Mouse (Mus musculus) mouse trophoblast stem cell (cell line): Measurements from ENCODE around the gene Drg2.

ENCODE experiments used
- in situ Hi-C, 2 experiments: fragments of 300-500 bp; cut with MseI, MboI; formaldehyde crosslinking; loops; 2 replicates in 1 of 2; 3 replicates in 1 of 2; pipeline ENCODE4 v1.15.1; 2025

Drg2 gene

GRCm38 (mm10) chr11:60469039-60469438 lies 14.6 kb downstream of the Drg2 start, which contains the start of gene Myo15:
Myo15 (plus strand) TSS chr11:60469339.
- in situ Hi-C loops, result no loop called here

GRCm38 (mm10) chr11:60470743-60471142 lies 16.4 kb downstream of the Drg2 start:
- in situ Hi-C loops, result no loop called here

DNA sequence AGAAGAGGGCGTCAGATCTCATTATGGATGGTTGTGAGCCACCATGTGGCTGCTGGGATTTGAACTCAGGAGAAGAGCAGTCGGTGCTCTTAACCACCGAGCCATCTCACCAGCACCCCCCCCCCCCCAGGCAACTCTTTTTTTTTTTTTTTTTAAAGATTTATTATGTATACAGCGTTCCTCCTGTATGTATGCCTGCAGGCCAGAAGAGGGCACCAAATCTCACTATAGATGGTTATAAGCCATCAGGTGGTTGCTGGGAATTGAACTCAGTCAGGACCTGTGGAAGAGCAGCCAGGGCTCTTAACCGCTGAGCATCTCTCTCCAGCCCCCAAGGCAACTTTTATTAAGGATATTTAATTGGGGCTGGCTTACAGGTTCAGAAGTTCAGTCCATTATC lies 20.1 kb downstream of the Drg2 start:
- in situ Hi-C loops, result no loop called here

GRCm38 (mm10) chr11:60475668-60476362 lies 21.4 kb downstream of the Drg2 start:
- in situ Hi-C loops, result no loop called here

- in situ Hi-C loops, result no loop called here
These were observed 23.7 kb downstream of the Drg2 start for GRCm38 (mm10) chr11:60478121-60478520.

- in situ Hi-C loops, result no loop called here
These were observed 31.9 kb downstream of the Drg2 start for GRCm38 (mm10) chr11:60486267-60486666.

DNA sequence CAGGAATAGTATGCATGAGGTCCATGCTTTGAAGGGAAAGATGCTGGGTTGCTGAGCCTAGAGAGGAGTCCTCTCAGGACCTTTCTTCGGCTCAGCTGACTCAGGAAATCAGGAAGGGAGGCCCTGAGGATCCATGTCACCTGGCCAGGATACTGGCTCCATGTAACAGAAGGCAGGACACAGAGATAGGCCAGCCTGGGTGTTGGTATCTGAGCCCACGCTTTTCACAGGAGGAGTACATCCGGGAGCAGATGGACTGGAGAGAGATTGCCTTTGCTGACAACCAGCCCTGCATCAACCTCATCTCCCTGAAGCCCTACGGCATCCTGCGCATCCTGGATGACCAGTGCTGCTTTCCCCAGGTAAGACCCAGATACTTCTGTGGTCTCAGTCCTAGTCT lies 38.3 kb downstream of the Drg2 start:
- in situ Hi-C loops, result no loop called here

- in situ Hi-C loops, result no loop called here
These were observed 41.3 kb downstream of the Drg2 start for GRCm38 (mm10) chr11:60495692-60496091.

GRCm38 (mm10) chr11:60507281-60507680 lies 52.9 kb downstream of the Drg2 start:
- in situ Hi-C loops, result no loop called here

GRCm38 (mm10) chr11:60508950-60509349 lies 54.6 kb downstream of the Drg2 start:
- in situ Hi-C loops, result no loop called here

DNA sequence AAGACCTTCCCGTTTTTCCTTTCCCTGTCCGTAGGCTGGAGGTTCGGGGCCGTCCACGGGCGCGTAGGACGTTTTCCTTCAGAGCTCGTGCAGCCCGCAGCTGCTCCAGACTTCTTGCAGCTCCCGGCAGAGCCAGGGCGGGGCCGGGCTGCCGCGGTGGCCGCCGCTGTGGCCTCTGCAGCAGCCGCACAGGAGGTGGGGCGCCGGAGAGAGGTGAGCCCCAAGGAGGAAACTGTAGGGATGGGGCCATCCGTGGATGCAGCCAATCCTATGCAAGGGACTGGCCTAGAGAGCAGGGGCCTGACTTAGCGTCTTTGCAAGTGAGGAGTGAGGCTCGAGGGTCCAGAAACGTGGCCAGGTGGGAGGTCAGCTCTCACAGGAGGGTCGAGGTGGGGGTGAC lies 55.1 kb downstream of the Drg2 start:
- in situ Hi-C loops, result no loop called here

DNA sequence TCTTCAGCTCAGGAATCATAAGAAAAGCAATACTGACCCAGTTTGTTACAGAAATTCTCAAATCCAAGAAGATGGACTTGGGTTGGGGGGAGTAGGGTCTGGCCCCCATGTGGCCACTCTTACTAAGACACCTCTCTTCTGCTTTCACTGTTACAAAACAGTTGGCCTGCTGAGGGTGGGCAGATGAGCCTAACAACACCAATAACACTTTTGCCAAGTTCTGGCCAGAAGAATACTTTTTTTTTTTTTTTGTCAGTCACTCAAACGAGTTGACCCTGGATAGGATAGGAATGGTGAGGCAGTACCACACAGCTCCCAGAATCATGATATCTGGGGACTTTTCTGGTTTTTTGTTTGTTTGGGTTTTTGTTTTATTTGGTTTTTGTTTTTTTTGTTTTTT lies 57.5 kb downstream of the Drg2 start:
- in situ Hi-C loops, result no loop called here

DNA sequence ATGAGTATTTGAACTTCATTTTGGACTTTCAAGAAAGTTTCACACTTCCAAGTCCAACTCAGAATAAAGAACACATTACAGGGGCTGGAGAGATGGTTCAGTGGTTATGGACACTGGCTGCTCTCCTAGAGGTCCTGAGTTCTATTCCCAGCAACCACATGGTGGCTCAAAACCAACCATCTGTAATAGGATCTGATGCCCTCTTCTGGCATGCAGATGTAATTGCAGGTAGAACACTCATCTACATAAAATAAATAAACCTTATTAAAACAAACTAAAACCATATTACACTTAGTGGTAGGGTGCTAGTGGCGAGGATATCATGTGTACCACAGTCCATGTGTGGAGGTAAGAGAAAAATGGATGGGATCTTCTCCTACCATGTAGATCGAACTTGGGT lies 58.1 kb downstream of the Drg2 start:
- in situ Hi-C loops, result no loop called here

DNA sequence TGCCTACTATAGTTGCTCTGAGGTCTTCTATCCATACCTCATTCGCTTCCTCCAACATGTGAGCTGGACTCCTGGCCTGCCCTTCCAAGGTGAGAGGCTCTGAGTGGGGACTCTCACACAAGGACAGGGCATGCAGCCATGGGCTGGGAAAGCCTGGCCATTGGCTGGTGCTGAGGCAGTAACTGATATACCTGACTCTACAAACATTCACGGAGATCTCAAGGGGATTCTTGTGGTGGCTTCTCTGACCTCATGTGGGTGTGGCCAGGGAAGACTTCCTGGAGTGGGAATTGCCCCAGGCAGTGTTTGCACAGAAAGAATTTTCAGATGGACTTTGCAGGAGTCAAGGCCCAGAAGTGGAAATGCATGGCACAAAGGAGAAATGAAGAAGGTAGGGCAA lies 60.5 kb downstream of the Drg2 start:
- in situ Hi-C loops, result no loop called here

GRCm38 (mm10) chr11:60518305-60518704 lies 63.9 kb downstream of the Drg2 start:
- in situ Hi-C loops, result no loop called here
